Mouse (Mus musculus): Measurements from ENCODE around the gene Acbd3. TPM values are rescaled to one million over a fixed set of nuclear protein-coding genes. Genes with fewer than 3 reads are reported as not detected.

Gene Acbd3
- polyA plus RNA-seq, 1 experiment from 2014 or later, result 24.1 TPM

- Histone ChIP-seq H3K27me3 (no peaks in the 10 kb centered on the region), H3K27ac (no peak overlapping the region), H3K9me3 (no peaks in the 10 kb centered on the region), H3K9ac (no peak overlapping the region), H3K4me1 (peaks cover 15% of the 10 kb centered on the region), H3K4me3 (no peak overlapping the region), H3K36me3 (no peaks in the 10 kb centered on the region), H3K4me2 (no peak overlapping the region)
- WGBS, result 46% methylated on average over 1 of the region's 1 CpGs
- no peak for ATAC-seq (ENCODE audit: insufficient number of reproducible peaks, insufficient read depth, low FRiP score, low TSS enrichment, low read depth)
Measured at GRCm38 (mm10) chr1:180722608-180723007, 3.2 kb upstream of the Acbd3 start.

GRCm38 (mm10) chr1:180723701-180724238 is 2.1 kb upstream of the Acbd3 start:
- 68% methylated on average over 1 of the region's 1 CpGs for WGBS
- no peaks in the 10 kb centered on the region for H3K36me3 ChIP-seq
- ATAC-seq (ENCODE audit: insufficient number of reproducible peaks, insufficient read depth, low FRiP score, low TSS enrichment, low read depth), result no peak

DNA sequence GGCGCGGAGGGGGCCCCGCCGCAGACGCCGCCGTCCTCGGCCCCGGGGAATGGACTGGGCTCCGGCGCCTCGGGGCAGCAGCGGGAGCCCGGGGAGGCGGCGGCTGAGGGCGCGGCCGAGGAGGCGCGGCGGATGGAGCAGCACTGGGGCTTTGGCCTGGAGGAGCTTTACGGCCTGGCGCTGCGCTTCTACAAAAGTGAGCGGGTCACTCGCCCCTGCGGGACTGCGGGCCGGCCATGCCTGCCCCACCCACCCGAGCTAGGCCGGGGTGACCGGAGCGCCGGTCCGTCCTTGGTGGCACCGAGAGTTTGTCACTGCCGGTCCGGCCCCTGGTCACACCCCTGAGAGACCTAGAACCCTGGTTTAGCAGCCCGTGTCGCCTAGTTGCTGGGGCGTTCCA is 340 bp downstream of the Acbd3 start:
- Histone ChIP-seq H3K4me3 (peak overlapping the region; percentile 100), H3K27ac (peak overlapping the region; percentile 91), H3K4me1 (peaks cover 31% of the 10 kb centered on the region), H3K4me2 (peak overlapping the region; percentile 81), H3K9ac (peak overlapping the region; percentile 98), H3K36me3 (no peaks in the 10 kb centered on the region), H3K27me3 (no peaks in the 10 kb centered on the region), H3K9me3 (no peaks in the 10 kb centered on the region)
- peak; percentile 44 for ATAC-seq (ENCODE audit: insufficient number of reproducible peaks, insufficient read depth, low FRiP score, low TSS enrichment, low read depth)
- WGBS, result under 1% methylated on average over 38 of the region's 42 CpGs

More at GRCm38 (mm10) chr1:180723701-180724238, 2.1 kb upstream of the Acbd3 start:
- no peaks in the 10 kb centered on the region for H3K9me3 ChIP-seq
- no peak overlapping the region for H3K27ac ChIP-seq
- H3K9ac ChIP-seq, result no peak overlapping the region
- H3K4me1 ChIP-seq, result peaks cover 21% of the 10 kb centered on the region
- no peak overlapping the region for H3K4me2 ChIP-seq
- no peaks in the 10 kb centered on the region for H3K27me3 ChIP-seq
- H3K4me3 ChIP-seq, result no peak overlapping the region

- Histone ChIP-seq H3K27ac (no peak overlapping the region), H3K9ac (no peak overlapping the region), H3K4me2 (no peak overlapping the region), H3K4me1 (peaks cover 31% of the 10 kb centered on the region), H3K36me3 (peaks cover 12% of the 10 kb centered on the region), H3K9me3 (no peaks in the 10 kb centered on the region), H3K27me3 (no peaks in the 10 kb centered on the region), H3K4me3 (no peak overlapping the region)
- no peak for ATAC-seq (ENCODE audit: insufficient number of reproducible peaks, insufficient read depth, low FRiP score, low TSS enrichment, low read depth)
- 91% methylated on average over 3 of the region's 3 CpGs for WGBS
Measured at GRCm38 (mm10) chr1:180729231-180729630, 3.4 kb downstream of the Acbd3 start.

- H3K36me3 ChIP-seq, result peaks cover 80% of the 10 kb centered on the region
Measured at GRCm38 (mm10) chr1:180747827-180748226, 22.0 kb downstream of the Acbd3 start.

GRCm38 (mm10) chr1:180752115-180752514 is 26.3 kb downstream of the Acbd3 start:
- 92% methylated on average over 11 of the region's 11 CpGs for WGBS
- ATAC-seq (ENCODE audit: insufficient number of reproducible peaks, insufficient read depth, low FRiP score, low TSS enrichment, low read depth), result no peak

More at GRCm38 (mm10) chr1:180747827-180748226, 22.0 kb downstream of the Acbd3 start:
- Histone ChIP-seq H3K27me3 (no peaks in the 10 kb centered on the region), H3K4me1 (no peaks in the 10 kb centered on the region), H3K4me3 (no peak overlapping the region), H3K27ac (no peak overlapping the region), H3K9me3 (no peaks in the 10 kb centered on the region), H3K4me2 (no peak overlapping the region), H3K9ac (no peak overlapping the region)
- no peak for ATAC-seq (ENCODE audit: insufficient number of reproducible peaks, insufficient read depth, low FRiP score, low TSS enrichment, low read depth)

GRCm38 (mm10) chr1:180754376-180754775 is 28.5 kb downstream of the Acbd3 start:
- H3K27ac ChIP-seq, result no peak overlapping the region
- 88% methylated on average over 8 of the region's 8 CpGs for WGBS
- no peaks in the 10 kb centered on the region for H3K27me3 ChIP-seq
- no peak overlapping the region for H3K4me2 ChIP-seq
- no peaks in the 10 kb centered on the region for H3K9me3 ChIP-seq
- no peak overlapping the region for H3K4me3 ChIP-seq
- H3K4me1 ChIP-seq, result no peaks in the 10 kb centered on the region
- H3K36me3 ChIP-seq, result peaks cover 34% of the 10 kb centered on the region
- no peak for ATAC-seq (ENCODE audit: insufficient number of reproducible peaks, insufficient read depth, low FRiP score, low TSS enrichment, low read depth)
- H3K9ac ChIP-seq, result no peak overlapping the region

More at GRCm38 (mm10) chr1:180752115-180752514, 26.3 kb downstream of the Acbd3 start:
- Histone ChIP-seq H3K36me3 (peaks cover 55% of the 10 kb centered on the region), H3K27ac (no peak overlapping the region), H3K27me3 (no peaks in the 10 kb centered on the region), H3K9ac (no peak overlapping the region), H3K9me3 (no peaks in the 10 kb centered on the region), H3K4me2 (no peak overlapping the region), H3K4me1 (no peaks in the 10 kb centered on the region), H3K4me3 (no peak overlapping the region)

DNA sequence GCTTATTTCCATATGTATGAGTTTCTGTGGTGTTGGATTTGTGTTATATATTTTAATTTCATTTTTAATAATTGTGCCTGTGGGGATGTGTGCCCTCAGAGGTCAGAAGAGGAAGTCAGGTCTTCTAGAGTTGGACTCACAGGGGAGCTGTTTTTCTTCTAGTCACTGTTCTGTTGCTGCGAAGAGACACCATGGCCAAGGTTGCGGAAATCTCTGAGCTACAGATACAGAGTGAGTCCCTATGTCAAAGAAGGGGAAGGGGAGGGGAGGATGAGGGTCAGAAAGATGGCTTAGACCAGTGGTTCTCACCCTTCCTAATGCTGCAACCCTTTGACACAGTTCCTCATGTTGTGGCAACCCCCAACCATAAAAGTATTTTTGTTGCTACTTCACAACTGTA is 30.9 kb downstream of the Acbd3 start:
- Histone ChIP-seq H3K4me3 (no peak overlapping the region), H3K9ac (no peak overlapping the region), H3K27ac (no peak overlapping the region), H3K4me1 (no peaks in the 10 kb centered on the region), H3K4me2 (no peak overlapping the region), H3K9me3 (no peaks in the 10 kb centered on the region), H3K36me3 (peaks cover 26% of the 10 kb centered on the region), H3K27me3 (no peaks in the 10 kb centered on the region)
- WGBS, result 97% methylated on average over 2 of the region's 2 CpGs
- ATAC-seq (ENCODE audit: insufficient number of reproducible peaks, insufficient read depth, low FRiP score, low TSS enrichment, low read depth), result no peak

GRCm38 (mm10) chr1:180757252-180757955 is 31.6 kb downstream of the Acbd3 start:
- 85% methylated on average over 3 of the region's 3 CpGs for WGBS
- Histone ChIP-seq H3K4me3 (no peak overlapping the region), H3K27ac (no peak overlapping the region), H3K36me3 (peaks cover 20% of the 10 kb centered on the region), H3K4me1 (no peaks in the 10 kb centered on the region), H3K4me2 (no peak overlapping the region), H3K9ac (no peak overlapping the region), H3K9me3 (no peaks in the 10 kb centered on the region), H3K27me3 (no peaks in the 10 kb centered on the region; the same call in 1 of the 2 replicates)
- ATAC-seq (ENCODE audit: insufficient number of reproducible peaks, insufficient read depth, low FRiP score, low TSS enrichment, low read depth), result no peak

- Histone ChIP-seq H3K36me3 (peaks cover 13% of the 10 kb centered on the region), H3K4me1 (0 out of 2 replicates have a peak, but pooled peaks cover 2% of the 10 kb centered on the region), H3K9ac (no peak overlapping the region), H3K9me3 (no peaks in the 10 kb centered on the region), H3K4me2 (no peak overlapping the region), H3K27ac (no peak overlapping the region), H3K27me3 (peaks cover 6% of the 10 kb centered on the region), H3K4me3 (no peak overlapping the region)
- peak; percentile 37; the same call in 1 of the 2 replicates for ATAC-seq (ENCODE audit: insufficient number of reproducible peaks, insufficient read depth, low FRiP score, low TSS enrichment, low read depth)
- WGBS, result 91% methylated on average over 7 of the region's 7 CpGs
Measured at GRCm38 (mm10) chr1:180757956-180758520, 32.2 kb downstream of the Acbd3 start.

- H3K4me1 ChIP-seq, result peaks cover 10% of the 10 kb centered on the region
- H3K4me2 ChIP-seq, result no peak overlapping the region
- H3K27me3 ChIP-seq, result peaks cover 9% of the 10 kb centered on the region
- H3K9ac ChIP-seq, result no peak overlapping the region
- no peak; the same call in 1 of the 2 replicates for ATAC-seq (ENCODE audit: insufficient number of reproducible peaks, insufficient read depth, low FRiP score, low TSS enrichment, low read depth)
- H3K36me3 ChIP-seq, result no peaks in the 10 kb centered on the region
- no peaks in the 10 kb centered on the region for H3K9me3 ChIP-seq
- no peak overlapping the region for H3K4me3 ChIP-seq
- no peak overlapping the region for H3K27ac ChIP-seq
- WGBS, result 77% methylated on average over 11 of the region's 11 CpGs
Measured at GRCm38 (mm10) chr1:180762180-180762579, 36.3 kb downstream of the Acbd3 start.

DNA sequence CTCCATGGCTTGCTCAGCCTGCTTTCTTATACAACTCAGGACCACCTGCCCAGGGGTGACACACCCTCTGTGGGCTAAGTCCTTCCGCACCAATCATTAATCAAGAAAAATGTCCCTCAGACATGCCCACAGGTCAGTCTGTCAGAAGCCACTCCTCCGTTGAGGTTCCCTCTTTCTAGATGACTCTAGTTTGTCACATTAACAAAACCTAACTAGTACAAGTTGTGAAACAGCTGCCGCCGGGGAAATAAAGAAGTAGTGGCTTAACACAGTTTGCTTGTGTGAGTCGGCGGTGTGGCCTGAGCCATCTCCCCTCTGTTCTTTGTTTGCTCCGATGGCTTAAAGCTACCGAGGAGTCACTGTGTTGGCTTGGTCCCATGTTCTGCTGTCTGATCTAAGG is 36.8 kb downstream of the Acbd3 start:
- Histone ChIP-seq H3K27ac (no peak overlapping the region), H3K36me3 (no peaks in the 10 kb centered on the region), H3K9me3 (no peaks in the 10 kb centered on the region), H3K27me3 (peaks cover 9% of the 10 kb centered on the region), H3K4me3 (no peak overlapping the region; the same call in 1 of the 2 replicates), H3K4me2 (no peak overlapping the region), H3K4me1 (peaks cover 15% of the 10 kb centered on the region), H3K9ac (no peak overlapping the region)
- 78% methylated on average over 8 of the region's 8 CpGs for WGBS
- no peak for ATAC-seq (ENCODE audit: insufficient number of reproducible peaks, insufficient read depth, low FRiP score, low TSS enrichment, low read depth)

Measured in embryonic facial prominence, embryonic 13.5 days (tissue).